Mouse (Mus musculus) pancreas, adult 10 weeks (tissue): ENCODE data around the gene Ift88. TPM values are rescaled to one million over a fixed set of nuclear protein-coding genes. Genes with fewer than 3 reads are reported as not detected.

Experiments
- polyA plus RNA-seq: library from polyadenylated mRNA; stranded (reverse); fragments of 350-450 nt; fragmentation: Illumina TruSeq; extraction: RNeasy Lipid Tissue Mini Kit (QIAGEN cat#74804); gene quantifications from one replicate; pipeline ENCODE4 v1.2.3, GENCODE M21; 2015; ENCODE audit warnings: low read depth, low replicate concordance; ENCODE audit not compliant: insufficient read depth

Gene Ift88
- polyA plus RNA-seq = 3.2 TPM

GRCm38 (mm10) chr14:57423432-57424211, at the start of gene Ift88:
TSS of gene Ift88 (plus strand) at chr14:57424062.

GRCm38 (mm10) chr14:57398065-57398757, 25.7 kb upstream of the Ift88 start, which contains the start of gene Cryl1:
TSS of gene Cryl1 (minus strand) at chr14:57398529.

GRCm38 (mm10) chr14:57524671-57525387, 101.0 kb downstream of the Ift88 start, which contains the start of gene Il17d:
TSS of gene Il17d (plus strand) at chr14:57524777.

Other genes with a start within 250 kb of the Ift88 start
- gene Cryl1, start 25.5 kb upstream of the Ift88 start, polyA plus RNA-seq = 5.6 TPM
- gene Il17d, start 100.7 kb downstream of the Ift88 start, polyA plus RNA-seq = 1.8 TPM
- gene Eef1akmt1, start 147.6 kb downstream of the Ift88 start, polyA plus RNA-seq = 4.7 TPM
- 2.2 TPM for gene Xpo4, start 241.4 kb downstream of the Ift88 start, polyA plus RNA-seq